Mouse (Mus musculus) cerebellum, adult 2 months (tissue): ENCODE measurements around the gene Bbs7. TPM values are rescaled to one million over a fixed set of nuclear protein-coding genes. Genes with fewer than 3 reads are reported as not detected.

Experiments used
- DNase-seq, 2 experiments: peaks; one replicate each; pipeline ENCODE4 v3.0.0; 2021
- H3K27ac ChIP-seq: fragments of 200-500 bp; 2 replicates; pipeline ENCODE4 v1.5.1; 2012; ENCODE audit warnings: low read length, control low read depth, inconsistent platforms; ENCODE audit not compliant: insufficient read depth
- H3K27me3 ChIP-seq: fragments of 200-500 bp; 2 replicates; pipeline ENCODE4 v1.6.1; 2012; ENCODE audit warnings: inconsistent platforms, mild to moderate bottlenecking, low read length, moderate library complexity; ENCODE audit not compliant: control insufficient read depth, insufficient read depth
- H3K4me1 ChIP-seq: fragments of 200-500 bp; 2 replicates; pipeline ENCODE4 v1.6.1; 2011; ENCODE audit warnings: low read length; ENCODE audit not compliant: control insufficient read depth, insufficient read depth
- H3K4me3 ChIP-seq: fragments of 200-500 bp; replicated peaks from 2 replicates; pipeline ENCODE3; 2011; ENCODE audit warnings: mild to moderate bottlenecking, low read depth, low read length, control low read depth; ENCODE audit not compliant: insufficient read depth
- CTCF ChIP-seq: fragments of 200-500 bp; IDR thresholded peaks from 2 replicates; pipeline ENCODE4 v1.5.1; 2011; ENCODE audit warnings: low read depth, mild to moderate bottlenecking, control low read depth, low read length, moderate library complexity, borderline replicate concordance; ENCODE audit not compliant: insufficient read depth
- POLR2A ChIP-seq: fragments of 200-500 bp; IDR thresholded peaks from 2 replicates; pipeline ENCODE4 v1.6.1; 2011; ENCODE audit warnings: low read length, control low read depth, borderline replicate concordance; ENCODE audit not compliant: insufficient read depth
- WGBS: fragments of 180-500 bp; shearing (Covaris S2); methylation state at CpG from one replicate; pipeline ENCODE4 v1.1.7; 2018; 5-methylcytosine and 5-hydroxymethylcytosine counted together
- polyA plus RNA-seq: library from polyadenylated mRNA; depleted of rRNA; stranded (reverse); fragments of >200 nt; gene quantifications from 2 replicates; pipeline ENCODE4 v1.2.3, GENCODE M21; 2012; rRNA removed

Bbs7 gene
- polyA plus RNA-seq, 1 experiment = 18.6 TPM

GRCm38 (mm10) chr3:36530781-36531180 is 82.5 kb downstream of the Bbs7 start:
- Histone ChIP-seq H3K27ac (no peak overlapping the region), H3K27me3 (no peaks in the 10 kb centered on the region), H3K4me3 (no peak overlapping the region), H3K4me1 (no peaks in the 10 kb centered on the region)
- 80% methylated on average over 5 of the region's 5 CpGs for WGBS
- TF ChIP-seq CTCF = no peak
- no peak for TF ChIP-seq POLR2A
- no peak for DNase-seq

- 47% methylated on average over 6 of the region's 6 CpGs for WGBS
- TF ChIP-seq POLR2A = no peak
- TF ChIP-seq CTCF = no peak
- no peak for DNase-seq
These were observed 82.9 kb downstream of the Bbs7 start for GRCm38 (mm10) chr3:36530345-36530744.

GRCm38 (mm10) chr3:36524466-36524865 is 88.8 kb downstream of the Bbs7 start:
- H3K4me3 ChIP-seq = no peak overlapping the region
- no peak for DNase-seq
- no peak for TF ChIP-seq CTCF
- TF ChIP-seq POLR2A = no peak
- H3K27me3 ChIP-seq = no peaks in the 10 kb centered on the region; the same call in 1 of the 2 replicates
- 69% methylated on average over 3 of the region's 3 CpGs for WGBS
- H3K4me1 ChIP-seq = no peaks in the 10 kb centered on the region
- no peak overlapping the region for H3K27ac ChIP-seq

More at GRCm38 (mm10) chr3:36530345-36530744, 82.9 kb downstream of the Bbs7 start:
- H3K4me3 ChIP-seq = no peak overlapping the region
- no peak overlapping the region for H3K27ac ChIP-seq
- H3K27me3 ChIP-seq = no peaks in the 10 kb centered on the region
- no peaks in the 10 kb centered on the region for H3K4me1 ChIP-seq

Other genes with a start within 250 kb of the Bbs7 start
- gene Anxa5, start 137.6 kb downstream of the Bbs7 start, polyA plus RNA-seq = 161 and 177 TPM in 2 replicates
- 0.28 and 0.40 TPM in 2 replicates for gene 1810062G17Rik, start 137.5 kb downstream of the Bbs7 start, polyA plus RNA-seq
- 0.10 TPM in 2 replicates for gene Gm11549, start 91.7 kb downstream of the Bbs7 start, polyA plus RNA-seq
- 30.7 and 30.8 TPM in 2 replicates for gene Exosc9, start 60.9 kb downstream of the Bbs7 start, polyA plus RNA-seq
- gene Ccna2, start 41.3 kb downstream of the Bbs7 start, polyA plus RNA-seq = 1.9 and 2.0 TPM in 2 replicates
- gene Trpc3, start 76.7 kb upstream of the Bbs7 start, polyA plus RNA-seq = 67.9 and 81.3 TPM in 2 replicates
- 52.1 and 55.6 TPM in 2 replicates for gene 4932438A13Rik, start 249.6 kb upstream of the Bbs7 start, polyA plus RNA-seq